Mouse (Mus musculus): ENCODE measurements at regions not wholly inside any gene's neighbourhood (a gene's known extent, or its start where the extent isn't known, plus 50 kb on each side); places are given as distances from the start of the nearest gene placed in this dataset.
A peak's percentile ranks its signal among the peaks of the same experiment; 100 is the strongest.

DNA sequence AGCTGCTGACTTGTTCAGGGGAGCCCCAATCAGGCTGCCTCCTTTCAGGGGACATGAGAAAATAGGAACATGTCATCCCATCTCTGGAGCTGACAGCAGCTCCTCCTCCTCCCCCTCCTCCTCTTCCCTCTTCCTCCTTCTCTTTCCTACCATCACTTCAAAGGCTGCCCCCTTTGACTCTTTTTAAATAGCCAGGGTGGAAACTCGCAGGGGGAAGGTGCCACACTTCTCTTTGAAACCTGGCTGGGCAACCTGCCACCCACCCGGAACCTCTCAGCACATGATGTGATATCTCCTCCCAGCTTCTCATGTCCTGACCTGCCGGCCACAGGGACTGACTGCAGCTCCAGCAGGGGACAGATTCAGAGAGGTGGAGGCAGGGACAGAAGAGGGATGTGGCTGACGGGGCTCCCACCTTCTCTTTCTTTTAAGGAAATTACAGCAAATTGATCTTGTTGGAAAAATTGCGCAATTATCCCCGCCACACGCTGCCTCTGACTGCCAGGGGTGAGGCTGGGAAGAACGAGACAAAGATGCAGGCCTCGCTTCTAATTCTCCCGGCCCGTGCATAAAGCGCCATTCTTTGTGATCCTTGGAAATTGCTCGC is 399.6 kb upstream of the Kazn start:
- TF ChIP-seq POLR2A (IDR thresholded peaks at IDR 0.05; ENCODE audit: borderline replicate concordance, extremely low read depth, insufficient read depth, insufficient read length), result no peak
- H3K4me1 ChIP-seq (ENCODE audit: control insufficient read depth, insufficient read depth, low read length), result no peaks in the 10 kb centered on the region

DNA sequence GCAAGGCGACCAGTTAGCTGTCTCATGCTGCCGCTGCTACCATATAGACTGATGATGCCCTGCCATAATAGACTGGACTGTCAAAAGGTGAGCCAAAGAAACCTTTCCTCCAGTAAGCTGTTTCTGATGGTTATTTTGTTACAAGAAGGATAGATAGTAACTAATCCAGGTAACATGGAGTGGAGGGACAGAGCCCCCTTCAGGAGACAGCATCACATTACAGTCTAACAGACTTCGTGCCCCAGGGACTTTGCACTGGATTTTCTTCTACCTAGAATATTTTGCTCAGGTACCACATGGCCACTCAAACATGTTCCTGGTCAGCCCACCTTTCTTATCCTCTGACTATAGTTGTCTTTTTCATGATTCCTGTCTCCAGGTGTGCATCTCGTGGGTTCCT is 398.9 kb upstream of the Kazn start:
- no peak overlapping the region for H3K9ac ChIP-seq (ENCODE audit: low read depth, low read length, severe bottlenecking)
- no peak overlapping the region for H3K4me2 ChIP-seq (replicated peaks; ENCODE audit: low read depth, low read length, severe bottlenecking)
- no peak for DNase-seq (ENCODE audit: low spot score)
- no peaks in the 10 kb centered on the region for H3K27me3 ChIP-seq (ENCODE audit: control insufficient read depth, insufficient read depth, low read length)
- peaks cover 5% of the 10 kb centered on the region; the same call in 1 of the 2 replicates for H3K4me1 ChIP-seq (ENCODE audit: control insufficient read depth, insufficient read depth, low read length)
- no peak overlapping the region for H3K4me3 ChIP-seq (replicated peaks; ENCODE audit: low read length)
- no peaks in the 10 kb centered on the region for H3K36me3 ChIP-seq (ENCODE audit: control insufficient read depth, insufficient read depth, low read length)
- H3K9me3 ChIP-seq (ENCODE audit: control insufficient read depth, low read length), result no peaks in the 10 kb centered on the region
- H3K27ac ChIP-seq (replicated peaks; ENCODE audit: low read depth, low read length), result no peak overlapping the region
- 88% methylated on average over 4 of the region's 4 CpGs for WGBS
- ATAC-seq (ENCODE audit: low FRiP score, low read depth), result no peak
- TF ChIP-seq POLR2A (IDR thresholded peaks at IDR 0.05; ENCODE audit: borderline replicate concordance, extremely low read depth, insufficient read depth, insufficient read length), result no peak

More for the DNA sequence above, 399.6 kb upstream of the Kazn start:
- 32% methylated on average over 13 of the region's 13 CpGs for WGBS
- Histone ChIP-seq H3K27me3 (ENCODE audit: control insufficient read depth, insufficient read depth, low read length) (no peaks in the 10 kb centered on the region), H3K36me3 (ENCODE audit: control insufficient read depth, insufficient read depth, low read length) (no peaks in the 10 kb centered on the region), H3K27ac (replicated peaks; ENCODE audit: low read depth, low read length) (no peak overlapping the region), H3K4me2 (replicated peaks; ENCODE audit: low read depth, low read length, severe bottlenecking) (no peak overlapping the region), H3K9ac (ENCODE audit: low read depth, low read length, severe bottlenecking) (no peak overlapping the region), H3K4me3 (replicated peaks; ENCODE audit: low read length) (no peak overlapping the region), H3K9me3 (ENCODE audit: control insufficient read depth, low read length) (no peaks in the 10 kb centered on the region)
- DNase-seq (ENCODE audit: low spot score) (no peak), ATAC-seq (ENCODE audit: low FRiP score, low read depth) (no peak)

DNA sequence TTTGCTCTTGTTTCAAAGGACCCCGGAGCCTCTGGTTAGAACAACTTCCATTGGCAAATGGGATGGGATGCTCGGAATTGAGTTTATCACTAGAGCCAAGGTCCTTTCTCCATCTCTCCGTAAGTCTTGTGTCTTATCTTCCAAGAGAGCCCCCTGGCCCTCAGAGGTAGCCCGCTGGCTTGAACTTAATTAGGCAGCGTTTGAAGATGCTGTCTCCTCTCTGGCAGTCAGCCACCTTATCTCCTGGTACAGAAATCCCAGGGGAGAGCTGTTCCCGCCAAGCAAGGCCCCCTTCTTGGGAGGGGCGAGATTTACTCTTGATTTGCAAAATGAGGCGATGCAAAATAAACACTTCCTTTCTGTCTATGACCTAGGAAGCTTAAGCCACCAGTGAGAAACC is 395.2 kb upstream of the Kazn start:
- no peak for ATAC-seq (ENCODE audit: low FRiP score, low read depth)
- Histone ChIP-seq H3K27ac (replicated peaks; ENCODE audit: low read depth, low read length) (no peak overlapping the region), H3K27me3 (ENCODE audit: control insufficient read depth, insufficient read depth, low read length) (no peaks in the 10 kb centered on the region), H3K4me1 (ENCODE audit: control insufficient read depth, insufficient read depth, low read length) (peaks cover 5% of the 10 kb centered on the region; the same call in 1 of the 2 replicates), H3K4me3 (replicated peaks; ENCODE audit: low read length) (no peak overlapping the region), H3K9ac (ENCODE audit: low read depth, low read length, severe bottlenecking) (no peak overlapping the region), H3K4me2 (replicated peaks; ENCODE audit: low read depth, low read length, severe bottlenecking) (no peak overlapping the region), H3K36me3 (ENCODE audit: control insufficient read depth, insufficient read depth, low read length) (no peaks in the 10 kb centered on the region), H3K9me3 (ENCODE audit: control insufficient read depth, low read length) (no peaks in the 10 kb centered on the region)
- TF ChIP-seq POLR2A (IDR thresholded peaks at IDR 0.05; ENCODE audit: borderline replicate concordance, extremely low read depth, insufficient read depth, insufficient read length), result no peak
- DNase-seq (ENCODE audit: low spot score), result no peak
- 71% methylated on average over 8 of the region's 8 CpGs for WGBS

DNA sequence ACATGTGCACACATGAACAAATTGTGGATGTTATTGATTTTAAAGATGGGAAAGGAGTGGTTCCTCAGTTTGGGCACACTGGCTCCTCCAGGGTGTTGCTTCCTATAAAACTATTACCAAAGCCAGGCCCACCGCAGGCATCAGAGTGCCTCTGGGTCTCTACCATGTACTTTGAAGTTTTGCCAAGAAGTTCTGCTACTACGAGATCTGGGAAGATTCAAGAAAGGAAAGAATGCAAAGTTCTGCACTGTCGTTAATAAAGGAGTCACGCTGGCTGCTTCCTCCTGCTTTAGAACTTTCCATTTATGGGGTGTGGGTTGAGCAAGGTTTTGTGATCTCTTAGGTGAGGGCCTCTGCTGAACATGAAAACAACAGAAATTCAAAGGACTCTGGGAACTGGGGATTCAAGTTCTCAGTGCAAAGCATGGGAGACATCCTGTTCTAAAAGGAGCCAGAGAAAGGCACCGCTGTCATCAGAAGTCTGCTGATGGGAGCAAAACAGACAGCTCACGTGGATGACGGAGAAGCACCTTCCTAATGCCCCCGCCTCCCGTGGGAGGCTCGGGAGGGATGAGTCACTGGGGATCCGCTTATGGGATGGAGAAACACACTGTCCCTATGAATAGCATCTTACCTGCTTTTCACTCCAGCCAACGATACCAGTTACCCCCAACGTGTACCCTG is 394.6 kb upstream of the Kazn start:
- Histone ChIP-seq H3K9me3 (ENCODE audit: control insufficient read depth, low read length) (no peaks in the 10 kb centered on the region), H3K9ac (ENCODE audit: low read depth, low read length, severe bottlenecking) (no peak overlapping the region), H3K36me3 (ENCODE audit: control insufficient read depth, insufficient read depth, low read length) (no peaks in the 10 kb centered on the region), H3K27me3 (ENCODE audit: control insufficient read depth, insufficient read depth, low read length) (no peaks in the 10 kb centered on the region), H3K4me1 (ENCODE audit: control insufficient read depth, insufficient read depth, low read length) (peaks cover 5% of the 10 kb centered on the region; the same call in 1 of the 2 replicates), H3K4me2 (replicated peaks; ENCODE audit: low read depth, low read length, severe bottlenecking) (no peak overlapping the region), H3K4me3 (replicated peaks; ENCODE audit: low read length) (no peak overlapping the region), H3K27ac (replicated peaks; ENCODE audit: low read depth, low read length) (no peak overlapping the region)
- ATAC-seq (ENCODE audit: low FRiP score, low read depth) (no peak), DNase-seq (ENCODE audit: low spot score) (peak; percentile 59)
- TF ChIP-seq POLR2A (IDR thresholded peaks at IDR 0.05; ENCODE audit: borderline replicate concordance, extremely low read depth, insufficient read depth, insufficient read length), result no peak
- 57% methylated on average over 13 of the region's 13 CpGs for WGBS

DNA sequence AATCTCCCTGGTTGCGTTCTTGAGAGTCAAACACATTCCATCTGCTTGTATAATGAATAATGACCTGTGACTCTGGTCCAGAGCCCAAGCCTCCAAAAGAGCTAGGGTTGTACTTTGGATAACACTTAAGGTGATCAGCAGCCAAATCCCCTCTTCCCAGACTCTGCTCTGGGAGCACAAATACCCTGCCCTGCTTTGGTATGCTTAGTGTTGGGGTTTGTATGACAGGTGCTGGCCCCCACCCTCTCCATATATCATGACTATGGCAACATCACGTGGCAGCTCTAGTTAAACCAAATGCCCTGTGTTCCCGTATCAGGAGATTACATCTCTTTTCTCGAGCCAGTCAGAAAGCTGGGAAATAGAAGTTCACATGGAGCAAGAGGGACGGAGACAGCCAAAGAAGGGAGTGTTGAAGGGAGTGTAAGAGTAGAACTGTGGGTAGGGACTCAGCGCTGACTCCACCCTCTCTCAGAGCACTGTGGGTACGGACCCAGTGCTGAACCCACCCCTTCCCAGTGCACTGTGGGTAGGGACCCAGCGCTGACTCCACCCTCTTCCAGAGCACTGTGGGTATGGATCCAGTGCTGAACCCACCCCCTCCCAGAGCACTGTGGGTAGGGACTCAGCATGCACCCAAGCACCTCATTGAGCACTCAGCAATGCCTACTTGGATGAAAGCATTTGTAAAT is 387.4 kb upstream of the Kazn start:
- TF ChIP-seq POLR2A (IDR thresholded peaks at IDR 0.05; ENCODE audit: borderline replicate concordance, extremely low read depth, insufficient read depth, insufficient read length), result no peak
- H3K36me3 ChIP-seq (ENCODE audit: control insufficient read depth, insufficient read depth, low read length), result no peaks in the 10 kb centered on the region
- ATAC-seq (ENCODE audit: low FRiP score, low read depth) (peak; percentile 63; the same call in 1 of the 2 replicates), DNase-seq (ENCODE audit: low spot score) (no peak)
- H3K9ac ChIP-seq (ENCODE audit: low read depth, low read length, severe bottlenecking), result no peak overlapping the region
- no peaks in the 10 kb centered on the region for H3K9me3 ChIP-seq (ENCODE audit: control insufficient read depth, low read length)
- H3K4me2 ChIP-seq (replicated peaks; ENCODE audit: low read depth, low read length, severe bottlenecking), result no peak overlapping the region
- 73% methylated on average over 8 of the region's 8 CpGs for WGBS
- no peaks in the 10 kb centered on the region for H3K27me3 ChIP-seq (ENCODE audit: control insufficient read depth, insufficient read depth, low read length)
- peaks cover 8% of the 10 kb centered on the region for H3K4me1 ChIP-seq (ENCODE audit: control insufficient read depth, insufficient read depth, low read length)
- H3K27ac ChIP-seq (replicated peaks; ENCODE audit: low read depth, low read length), result no peak overlapping the region
- H3K4me3 ChIP-seq (replicated peaks; ENCODE audit: low read length), result no peak overlapping the region
